Mouse (Mus musculus) G1E (cell line): ENCODE measurements around the gene Psmd13.

Source experiments
- CTCF ChIP-seq: IDR thresholded peaks from 2 replicates; pipeline ENCODE4 v1.5.1; 2012; ENCODE audit warnings: low read depth, low read length, inconsistent platforms, mixed read lengths
- GATA1 ChIP-seq: IDR thresholded peaks from 2 replicates; pipeline ENCODE4 v1.6.1; 2012; ENCODE audit warnings: borderline replicate concordance, low read length, inconsistent platforms, mixed read lengths
- GATA2 ChIP-seq: IDR thresholded peaks from 2 replicates; pipeline ENCODE4 v1.6.1; 2012; ENCODE audit warnings: low read depth, low read length, inconsistent platforms, borderline replicate concordance
- POLR2AphosphoS5 ChIP-seq: IDR thresholded peaks from 2 replicates; pipeline ENCODE4 v1.6.1; 2012; ENCODE audit warnings: low read depth, low read length, inconsistent platforms; ENCODE audit not compliant: insufficient replicate concordance
- TAL1 ChIP-seq: conservative IDR thresholded peaks from 2 replicates; pipeline ENCODE4 v1.6.1; 2012; ENCODE audit warnings: low read depth, low read length, inconsistent platforms, mixed read lengths

GRCm38 (mm10) chr7:140897863-140898262 is 16.1 kb downstream of the Psmd13 start:
- TF ChIP-seq CTCF: no peak
- no peak for TF ChIP-seq GATA1
- no peak for TF ChIP-seq TAL1
- TF ChIP-seq POLR2AphosphoS5: no peak
- TF ChIP-seq GATA2: no peak
